Mouse (Mus musculus) hindlimb bud, embryonic 11.5 days (tissue): Measurements from ENCODE around the gene Tmem211.

Experiments used
- DNase-seq: peaks from one replicate; pipeline ENCODE4 v3.0.0-alpha.2; 2012; ENCODE audit warnings: low read depth, low spot score; ENCODE audit errors: extremely low spot score

Tmem211 gene

DNA sequence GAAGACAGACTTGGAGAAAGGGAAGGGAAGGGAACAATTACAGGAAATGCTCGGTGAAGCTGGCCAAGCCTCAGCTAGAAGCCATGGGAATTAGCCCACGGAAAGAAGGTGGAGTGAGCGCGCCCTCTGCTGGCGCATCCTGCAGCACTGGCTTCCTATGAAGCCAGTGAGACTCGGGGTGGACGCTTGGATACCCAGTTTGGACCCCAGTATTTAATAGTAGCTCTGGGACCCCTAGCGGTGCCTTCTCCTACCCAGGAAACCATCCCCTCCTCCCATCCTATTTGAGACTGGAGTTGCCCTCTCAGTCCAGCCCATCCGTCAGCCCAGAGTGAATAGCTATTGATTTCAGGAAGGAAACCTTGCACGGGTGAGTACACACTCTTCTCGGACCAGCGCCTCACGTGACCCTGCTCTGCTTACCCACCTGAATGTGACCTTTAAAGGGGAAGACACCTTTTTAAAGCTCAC is at the start of gene Tmem211:
TSS of gene Tmem211 (plus strand) at position 278 of the 471 bp plus-strand sequence.
- DNase-seq, result peak; percentile 81

DNA sequence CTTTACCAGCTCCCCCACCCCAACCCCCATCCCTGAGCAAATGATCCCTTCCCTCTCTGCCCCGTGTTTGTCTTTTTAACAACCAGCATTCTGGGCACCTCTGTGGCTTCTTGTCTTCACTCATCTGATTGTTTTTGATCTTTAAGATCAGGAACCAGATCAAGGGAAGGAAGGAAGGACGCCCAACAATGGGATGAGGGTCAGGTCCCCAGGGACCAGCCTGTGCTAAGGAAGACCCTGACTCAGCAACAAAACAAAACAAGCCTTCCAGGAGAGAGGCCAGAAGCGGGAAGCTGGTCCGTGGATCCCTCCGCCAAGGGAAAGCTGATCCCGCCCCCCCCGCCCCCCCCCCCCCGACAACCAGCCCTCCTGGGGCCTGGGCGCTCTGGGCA is 47.3 kb upstream of the Tmem211 start:
- no peak for DNase-seq

DNA sequence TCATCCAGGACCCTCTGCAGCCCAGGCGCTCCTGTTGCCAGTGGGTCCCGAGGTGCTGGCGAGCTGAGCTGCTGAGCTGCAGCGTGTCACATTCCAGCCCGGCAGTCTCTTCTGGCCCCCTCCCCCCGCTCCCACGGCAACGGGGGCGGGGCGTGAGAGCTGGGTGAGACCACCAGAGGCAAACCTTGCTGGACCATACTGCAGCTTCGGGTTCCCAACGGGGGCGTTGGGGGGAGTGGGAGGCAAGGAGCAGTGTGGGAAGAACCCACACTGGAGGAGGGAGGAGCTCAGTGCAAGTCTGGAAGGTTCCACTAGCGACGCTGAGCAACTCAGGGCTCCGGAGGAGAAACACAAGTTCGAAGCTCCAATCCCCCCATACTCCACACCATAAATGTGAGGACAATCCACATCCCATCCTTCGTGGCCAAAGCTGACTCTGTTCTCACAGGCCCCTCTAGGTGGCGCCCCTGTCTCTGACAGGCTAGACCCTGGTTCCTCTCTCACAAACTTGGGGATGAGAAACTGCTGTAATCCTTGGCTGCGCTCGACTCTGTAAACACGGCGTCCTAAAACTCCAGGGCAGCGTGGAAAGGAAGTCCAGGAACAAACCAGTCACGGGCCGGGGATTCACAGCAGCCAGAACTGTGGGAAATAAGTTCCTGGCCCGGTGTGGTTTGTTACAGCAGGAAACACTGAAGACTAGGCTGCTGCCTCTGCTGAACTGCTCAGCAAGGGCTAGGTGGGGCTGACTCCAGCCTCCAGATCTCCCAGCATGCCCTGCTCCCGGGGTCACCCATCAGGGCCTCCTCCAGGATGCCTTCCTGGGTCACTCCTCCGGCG is 46.6 kb upstream of the Tmem211 start:
- peak; percentile 77 for DNase-seq

DNA sequence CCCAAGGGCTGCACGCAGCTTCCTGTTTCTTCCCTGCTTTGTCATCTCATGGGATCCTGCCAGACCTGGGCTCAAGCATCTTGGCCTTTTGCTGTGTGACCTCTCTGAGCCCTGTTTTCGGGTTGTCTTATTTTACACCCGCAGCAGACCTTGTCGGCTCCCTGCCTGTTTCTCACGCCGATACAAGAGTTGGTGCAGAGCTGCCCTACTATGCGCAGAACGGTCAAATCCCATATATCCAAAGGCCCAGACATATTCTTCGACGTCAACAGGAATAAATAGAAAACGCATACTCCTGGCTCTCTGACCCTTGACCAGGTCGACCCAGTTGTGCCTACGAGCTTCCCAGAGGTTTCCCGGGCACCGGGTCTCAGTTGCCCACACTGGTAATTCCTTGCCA is 46.0 kb upstream of the Tmem211 start:
- DNase-seq, result no peak

DNA sequence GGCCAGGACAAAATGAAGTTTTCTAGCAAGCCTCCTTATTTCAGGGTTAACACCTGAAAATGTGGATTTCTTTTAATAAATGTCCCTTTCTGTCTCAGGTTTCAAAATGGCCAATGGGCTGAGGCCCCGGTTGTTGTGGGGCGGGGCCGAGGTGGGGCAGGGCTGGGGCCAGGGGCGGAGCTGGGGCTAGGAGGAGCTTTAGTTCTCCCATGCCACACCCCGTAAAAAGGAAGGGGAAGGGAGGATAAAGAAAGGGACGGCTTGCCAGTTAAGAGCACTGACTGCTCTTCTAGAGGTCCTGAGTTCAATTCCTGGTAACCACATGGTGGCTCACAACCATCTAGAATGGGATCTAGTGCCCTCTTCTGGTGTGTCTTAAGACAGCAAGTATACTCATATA is 45.3 kb upstream of the Tmem211 start:
- DNase-seq, result no peak

DNA sequence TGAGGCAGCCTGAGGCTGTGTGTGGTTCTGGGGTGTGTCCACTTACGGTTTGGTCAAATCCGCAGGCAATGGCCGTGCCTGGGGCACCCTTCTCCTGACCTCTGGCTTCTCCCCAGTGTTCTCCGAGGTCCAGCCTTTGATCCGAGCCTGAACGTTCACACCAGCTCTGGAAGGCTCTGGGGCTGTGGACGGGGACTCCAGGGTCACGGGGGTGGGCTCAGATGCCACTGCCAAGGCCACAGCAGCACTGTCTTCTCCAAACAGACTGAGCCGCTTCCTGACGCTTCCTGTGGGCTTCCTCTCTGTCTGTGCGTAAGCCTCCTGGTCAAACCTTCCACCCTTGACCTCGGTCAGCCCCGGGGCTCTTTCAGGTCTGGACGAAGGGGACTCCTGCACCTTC is 36.2 kb upstream of the Tmem211 start:
- no peak for DNase-seq

DNA sequence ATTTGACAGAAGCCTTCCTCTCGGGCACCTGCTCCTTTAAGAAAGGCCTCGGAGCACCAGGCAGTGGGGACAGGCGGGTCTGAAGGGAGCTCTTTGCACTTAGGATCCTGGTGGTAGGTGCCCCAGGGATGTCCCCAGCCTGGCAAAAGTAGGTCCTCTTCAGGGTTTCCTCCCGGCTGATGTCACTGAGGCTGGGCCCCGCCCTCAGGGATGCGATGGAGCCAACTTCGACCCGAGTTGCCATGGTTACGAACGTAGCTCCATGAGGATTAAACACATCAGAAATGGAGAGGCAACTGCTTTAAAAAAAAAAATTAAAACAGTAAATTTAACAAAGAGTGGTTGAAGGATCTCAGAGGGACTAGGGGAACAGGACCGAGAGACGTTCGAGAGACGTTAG is 34.8 kb upstream of the Tmem211 start:
- DNase-seq, result no peak

DNA sequence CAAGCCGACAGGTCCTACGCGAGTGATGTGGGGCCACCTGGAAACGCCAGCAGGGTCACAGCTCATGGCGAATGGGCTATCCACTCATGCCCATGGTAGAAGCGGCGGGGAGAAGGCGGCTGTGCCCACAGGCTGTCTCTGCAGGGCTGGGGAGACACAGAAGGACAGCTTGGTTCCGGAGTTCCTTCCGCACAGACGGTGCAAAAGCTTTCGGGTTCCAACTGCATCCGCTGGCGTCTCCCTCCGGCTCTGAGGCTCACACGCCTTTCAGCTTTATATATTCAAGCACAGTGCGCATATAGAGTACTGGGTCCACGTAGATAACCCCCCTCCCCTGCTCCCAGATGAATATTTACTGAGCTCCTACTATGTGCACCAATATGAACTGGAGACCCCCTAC is 32.9 kb upstream of the Tmem211 start:
- DNase-seq, result no peak

DNA sequence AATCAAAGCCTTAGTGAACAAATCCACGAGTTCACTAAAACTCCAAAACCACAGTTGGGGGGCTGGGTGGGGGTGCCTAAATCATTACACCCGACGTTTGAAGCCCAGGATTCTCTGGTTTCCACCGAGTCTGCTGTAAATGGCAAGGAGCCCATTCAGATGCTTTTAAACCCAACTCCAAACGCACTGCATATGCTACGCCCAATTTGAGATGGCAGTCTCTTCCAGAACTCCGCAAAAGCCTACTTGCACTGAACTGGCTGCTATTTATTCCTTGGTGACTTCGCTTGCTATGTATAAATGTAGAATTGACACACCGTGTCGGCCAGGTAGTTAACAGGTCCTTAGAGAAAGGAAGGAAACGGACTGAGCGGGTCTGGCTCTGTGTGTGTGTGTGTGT is 31.3 kb upstream of the Tmem211 start:
- DNase-seq, result no peak

DNA sequence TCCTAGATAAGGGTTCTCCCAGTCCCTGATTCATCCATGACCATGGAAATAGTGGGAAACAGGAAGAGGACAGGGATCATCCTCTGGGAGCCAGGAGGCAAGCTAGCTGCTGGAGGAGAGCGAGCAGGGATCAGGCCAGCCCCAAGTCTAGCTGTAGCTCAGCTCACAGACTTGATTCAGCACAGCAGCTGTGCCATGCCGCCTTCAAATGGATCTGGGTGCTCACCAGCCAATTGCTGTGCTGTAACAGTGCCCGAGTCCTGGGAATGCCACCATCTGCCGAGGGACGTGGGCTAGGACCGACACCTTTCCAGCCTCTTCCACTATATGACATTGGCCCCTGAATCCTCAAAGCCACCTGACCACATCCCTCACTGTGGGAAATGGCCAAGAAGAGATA is 30.8 kb upstream of the Tmem211 start:
- no peak for DNase-seq

DNA sequence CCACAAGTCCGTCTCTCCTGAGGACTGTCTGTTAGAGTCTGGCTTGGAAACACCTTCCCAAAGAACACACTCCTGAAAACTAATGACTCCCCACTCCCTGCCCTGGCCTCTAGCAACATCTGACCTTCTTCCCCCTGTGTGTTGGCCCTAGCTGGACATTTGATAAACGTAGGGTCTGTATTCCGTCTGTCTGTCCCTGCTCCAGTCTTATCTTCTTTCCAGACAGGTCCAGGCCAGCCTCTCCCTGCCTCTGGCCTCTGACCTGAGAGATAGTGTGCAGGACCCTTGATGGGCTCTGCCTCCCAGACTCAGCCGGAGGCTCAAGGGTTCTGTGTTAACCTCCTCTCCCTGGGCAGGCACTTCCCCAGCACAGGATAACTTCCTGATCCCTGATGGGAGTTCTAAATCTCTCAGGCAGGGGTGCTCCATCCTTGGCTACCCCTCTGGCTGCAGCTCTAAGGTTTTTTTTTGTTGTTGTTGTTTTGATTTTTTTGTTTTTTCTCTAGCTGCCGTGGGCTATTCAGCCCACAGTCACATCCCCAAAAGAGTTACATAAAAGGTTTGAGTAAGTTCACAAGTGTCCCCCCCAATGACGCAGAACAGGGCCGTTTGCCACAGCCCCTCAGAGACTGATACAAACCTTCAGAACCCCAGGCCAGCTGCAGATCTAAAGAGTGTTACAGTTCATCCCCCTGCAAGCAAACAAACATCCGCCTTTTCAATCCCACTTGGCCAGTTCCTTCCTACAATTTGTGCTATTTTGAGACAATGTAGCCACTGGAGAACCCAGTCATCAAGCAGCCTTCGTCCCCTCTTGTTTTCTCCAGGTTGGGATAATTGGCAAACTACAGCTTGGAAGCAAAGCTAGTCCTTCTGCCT is 29.6 kb upstream of the Tmem211 start:
- DNase-seq, result no peak

DNA sequence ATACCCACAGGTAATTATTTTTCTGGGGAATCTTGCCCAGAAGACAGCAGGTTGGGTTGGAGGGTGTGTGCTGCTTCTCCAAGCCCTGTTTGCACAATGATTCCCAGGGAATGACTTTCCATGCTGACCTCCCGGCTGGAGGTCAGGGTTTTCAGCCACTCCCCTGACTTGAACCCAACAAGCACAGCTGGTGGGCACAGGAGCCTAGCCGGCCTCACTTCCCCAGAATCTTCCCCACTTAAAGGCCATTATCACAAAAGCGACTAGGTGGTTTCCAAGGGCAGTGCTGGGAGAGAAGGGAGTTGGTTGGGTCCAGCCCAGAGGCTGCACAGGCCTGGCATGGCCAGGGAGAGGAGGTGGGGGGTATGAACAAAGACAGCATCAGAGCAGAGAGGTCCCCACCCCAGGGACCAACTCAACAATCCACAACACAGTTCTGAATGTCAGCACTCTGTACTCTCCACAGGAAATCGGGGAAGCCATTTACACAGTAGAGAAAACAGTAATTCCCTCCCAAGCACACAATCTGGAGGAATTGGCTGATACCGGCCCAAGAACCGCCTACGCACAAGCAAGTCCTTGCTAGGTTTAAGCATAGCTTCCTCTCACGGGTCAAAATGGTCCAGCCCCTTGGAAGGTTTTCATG is 27.5 kb upstream of the Tmem211 start:
- no peak for DNase-seq

DNA sequence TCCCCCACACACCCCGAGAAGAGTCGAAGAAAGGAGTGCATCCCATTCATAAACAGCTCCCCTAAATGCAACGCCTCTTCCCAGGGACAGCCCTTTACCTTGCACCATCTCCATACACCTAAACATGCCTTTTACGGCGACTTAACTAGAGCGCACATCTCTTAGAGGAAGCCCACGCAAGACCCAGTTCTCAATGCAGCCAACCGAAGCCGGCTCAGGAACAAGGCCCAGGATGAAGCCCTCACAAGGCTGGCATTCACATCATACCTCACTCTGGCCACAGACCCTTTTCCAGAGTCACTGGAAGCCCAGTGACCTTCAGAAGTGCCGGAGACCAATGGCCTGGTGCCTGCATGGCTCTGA is 27.0 kb upstream of the Tmem211 start:
- no peak for DNase-seq

DNA sequence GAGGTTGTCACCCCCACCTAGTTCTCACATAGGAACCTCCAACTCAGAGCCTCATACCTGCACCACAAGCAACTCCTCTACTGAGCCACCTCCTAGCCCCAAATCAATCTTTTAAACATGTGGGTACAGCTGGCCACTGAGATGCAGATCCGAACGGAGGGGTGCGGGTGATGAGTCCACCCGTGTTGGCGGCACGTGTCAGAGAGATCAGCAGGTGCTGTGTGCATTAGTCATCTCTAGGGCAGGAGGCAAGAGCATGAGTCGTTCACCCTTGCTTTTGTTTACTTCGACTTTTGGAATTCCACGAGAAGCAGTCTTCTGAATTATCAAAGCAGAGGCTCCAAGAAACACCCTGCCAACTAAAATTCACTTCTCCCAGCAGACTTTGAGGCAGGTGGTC is 22.5 kb upstream of the Tmem211 start:
- no peak for DNase-seq

DNA sequence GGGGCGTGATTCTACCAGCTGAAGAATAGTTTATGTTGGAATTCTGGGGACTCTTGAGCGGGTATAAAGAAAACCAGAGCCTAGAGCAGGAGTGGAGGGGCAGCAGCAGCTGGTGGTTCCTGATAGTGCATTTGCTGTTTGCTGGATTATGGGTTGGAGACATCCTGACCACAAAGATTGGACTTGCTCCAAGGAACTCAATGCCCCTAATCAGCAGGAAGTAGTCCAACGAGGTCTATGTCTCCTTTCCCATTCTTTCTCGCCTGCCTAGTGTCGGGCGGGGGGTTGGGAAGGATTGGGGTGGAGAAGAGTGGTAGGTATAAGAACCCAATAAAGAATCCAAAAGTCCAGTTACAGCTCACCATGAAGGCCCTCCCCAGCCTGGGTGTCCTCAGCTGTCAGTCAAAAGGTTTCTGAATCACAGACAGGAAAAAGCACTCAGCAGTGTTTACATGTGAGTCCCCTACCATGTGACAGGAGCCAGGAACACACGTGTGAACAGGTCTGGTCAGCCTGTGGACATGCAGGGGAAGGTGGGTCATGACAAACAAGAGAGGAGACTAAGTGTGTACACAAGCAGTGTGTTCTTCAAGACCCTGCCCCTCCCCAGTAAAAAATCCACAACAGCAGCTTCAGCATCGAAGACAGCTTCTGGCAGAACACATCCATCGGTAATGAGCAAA is 19.9 kb upstream of the Tmem211 start:
- DNase-seq, result no peak

DNA sequence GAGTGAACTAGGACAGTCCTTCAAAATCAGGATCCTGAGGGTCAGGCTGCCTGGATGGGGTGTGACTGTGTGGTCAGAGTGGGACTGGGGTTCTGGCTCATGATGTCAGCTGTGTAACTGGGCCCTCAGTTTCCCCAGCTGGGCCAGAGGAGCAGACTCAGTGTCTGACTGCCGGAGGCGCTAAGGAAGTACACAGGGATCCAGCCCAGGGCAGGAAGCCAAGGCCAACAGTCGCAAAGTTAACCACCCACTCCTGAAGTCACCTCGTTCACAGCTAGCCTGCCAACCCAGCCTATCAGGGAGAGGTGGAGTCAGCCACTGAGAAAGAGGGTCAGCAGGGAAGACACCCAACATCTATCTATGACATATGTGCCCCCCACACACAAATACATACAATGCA is 18.7 kb upstream of the Tmem211 start:
- no peak for DNase-seq

DNA sequence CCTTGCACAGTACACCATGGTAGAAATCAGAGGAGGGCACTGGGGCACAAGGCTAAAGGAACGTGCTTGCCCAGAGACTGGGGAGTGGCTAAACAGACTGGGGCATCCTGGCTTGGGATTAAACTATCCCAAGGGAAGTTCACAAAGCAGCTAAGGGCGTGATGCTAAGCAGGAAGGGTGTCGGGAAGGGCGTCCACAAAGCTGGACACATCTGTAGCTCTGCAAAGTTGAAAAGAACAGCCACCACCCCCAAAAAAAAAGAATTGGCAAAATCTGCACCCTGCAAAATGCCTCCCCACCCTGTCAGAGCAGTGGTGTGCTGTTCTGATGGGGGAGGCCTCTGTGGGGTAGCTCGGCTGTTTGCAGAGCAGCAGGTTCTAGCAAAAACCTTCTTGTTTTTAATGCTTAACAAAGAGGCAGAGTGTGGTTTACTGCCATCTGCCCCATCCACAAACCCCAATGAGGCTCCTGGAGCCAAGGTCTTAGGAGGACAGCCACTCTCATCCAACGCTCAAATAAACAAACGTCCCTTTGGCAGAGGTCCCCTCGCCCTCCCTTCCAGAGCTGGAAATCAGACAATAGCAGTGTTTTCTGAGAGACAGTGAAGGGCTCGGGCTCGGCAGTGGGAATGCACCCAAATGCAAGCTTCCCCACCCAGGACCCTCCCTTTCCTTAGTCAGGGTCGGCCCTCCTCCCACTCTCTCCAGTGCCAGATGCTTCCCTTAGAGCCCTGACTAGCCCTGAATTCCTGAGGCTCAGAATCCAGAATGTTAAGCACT is 17.9 kb upstream of the Tmem211 start:
- DNase-seq, result no peak

DNA sequence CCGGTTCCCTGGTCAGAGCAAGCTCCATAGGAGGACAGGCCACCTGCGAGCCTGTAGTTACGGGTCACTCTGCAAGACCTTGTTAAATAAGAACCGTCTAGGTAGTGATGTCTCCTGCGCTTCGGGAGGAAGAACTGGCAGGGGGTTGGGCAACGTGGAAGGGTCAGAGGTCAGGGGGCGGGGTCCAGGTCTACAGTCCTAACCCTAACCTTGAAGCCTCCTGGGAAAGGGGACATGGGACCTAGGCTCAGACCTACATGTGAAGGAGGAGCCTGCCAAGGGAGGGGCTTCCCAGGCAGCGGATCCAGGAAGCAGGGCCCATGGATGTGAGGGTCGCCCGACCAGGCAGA is 17.3 kb upstream of the Tmem211 start:
- no peak for DNase-seq

DNA sequence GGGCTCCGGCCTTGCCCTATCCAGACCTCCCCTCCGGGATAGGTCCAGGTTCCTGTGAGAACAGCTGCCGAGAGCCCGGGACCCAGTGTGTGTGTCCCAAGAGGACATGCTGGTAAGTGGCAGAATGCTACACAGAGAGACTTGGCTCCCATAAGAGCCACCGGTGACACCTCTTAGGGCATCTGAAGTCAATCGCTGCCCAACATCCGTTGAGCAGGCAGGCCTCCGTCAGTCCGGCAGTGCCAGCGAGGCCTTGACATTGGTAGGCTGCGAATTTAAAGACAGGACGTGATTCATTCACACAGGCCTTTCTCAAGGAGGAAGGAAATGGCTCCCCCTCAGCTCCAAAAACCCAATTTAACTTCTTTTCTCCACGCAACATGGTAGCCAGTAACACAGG is 16.8 kb upstream of the Tmem211 start:
- DNase-seq, result no peak

DNA sequence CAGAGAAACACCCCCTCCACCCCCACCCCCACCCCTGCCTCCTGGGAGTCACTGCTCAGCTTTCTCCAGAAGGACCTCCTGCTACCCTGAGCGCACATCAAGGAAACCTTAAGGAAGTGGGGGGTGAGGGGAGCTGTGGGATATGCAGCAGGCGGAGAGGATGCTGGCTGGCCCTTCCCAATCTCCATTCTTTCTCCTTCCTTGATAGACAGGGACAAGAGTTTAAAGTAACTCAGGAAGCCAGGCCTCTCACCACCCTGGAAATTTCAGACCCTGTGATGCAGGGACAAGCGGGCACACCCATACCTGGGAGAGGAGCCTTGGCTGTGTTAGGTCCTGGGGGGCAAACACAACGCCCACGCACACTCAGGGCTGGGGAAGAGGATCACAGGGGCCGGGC is 16.4 kb upstream of the Tmem211 start:
- DNase-seq, result no peak
